Mouse (Mus musculus): ENCODE data around the gene Shox2. TPM values are rescaled to one million over a fixed set of nuclear protein-coding genes. Genes with fewer than 3 reads are reported as not detected.

The Shox2 gene
- total RNA-seq, 2 experiments from 2014 or later = 0.87 TPM; not detected in 1

DNA sequence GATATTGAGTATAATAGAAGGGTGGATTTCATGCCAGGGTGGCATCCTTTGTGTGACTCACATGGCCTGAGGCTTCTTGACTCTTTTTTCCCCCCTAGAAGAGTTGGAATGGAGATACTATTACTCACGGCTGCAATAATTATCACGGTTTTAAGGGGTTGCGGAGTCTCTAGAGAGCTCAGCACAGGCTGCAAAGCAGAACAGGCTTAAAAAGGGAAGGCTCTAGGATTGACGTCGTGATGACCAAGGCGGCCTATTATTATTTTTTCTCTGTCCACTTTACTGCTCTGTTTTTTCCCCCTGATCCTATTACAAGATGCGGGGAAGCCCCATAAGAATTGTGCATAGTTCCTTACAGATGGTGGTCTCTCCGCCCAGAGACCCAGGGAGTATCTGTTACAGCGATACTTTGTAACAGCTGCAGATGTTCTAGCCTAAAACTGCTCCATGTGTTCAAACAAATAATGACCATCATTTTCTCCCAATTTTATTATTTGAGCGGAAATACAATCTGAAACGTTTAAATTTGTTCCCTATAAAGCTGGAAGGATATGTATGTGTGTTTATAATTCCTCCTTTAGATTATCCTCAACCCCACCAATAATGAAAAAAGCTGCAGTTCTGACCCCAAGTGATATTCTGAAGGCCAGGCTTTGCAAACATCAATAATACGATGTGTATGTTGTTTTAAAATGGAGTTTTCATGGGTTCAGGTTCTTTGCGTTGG lies 4.5 kb downstream of the Shox2 start:
- no peak overlapping the region for H3K27ac ChIP-seq
- no peak overlapping the region for H3K4me3 ChIP-seq
- no peak for DNase-seq (ENCODE audit: low spot score in 2 of 2)
- TF ChIP-seq CTCF (conservative IDR thresholded peaks at IDR 0.05) = no peak

DNA sequence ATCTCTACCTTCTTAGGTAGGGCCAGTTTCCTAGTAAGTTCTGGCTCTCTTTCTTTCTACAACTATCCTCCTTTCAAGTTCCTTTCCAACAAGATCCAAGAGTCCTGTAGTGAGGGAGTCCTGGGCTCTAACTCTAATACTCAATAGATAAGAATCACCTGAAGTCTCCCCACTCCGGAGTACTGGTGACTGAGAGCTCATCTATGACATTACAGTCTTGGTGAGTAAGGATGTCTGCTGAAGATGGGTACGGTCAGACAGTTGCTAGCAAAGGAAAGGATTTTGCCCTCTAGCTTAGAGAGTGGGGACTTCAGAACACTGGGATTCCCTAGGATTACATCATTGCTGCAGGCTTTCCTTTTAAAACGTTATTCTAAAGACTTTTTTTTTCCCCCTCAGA lies 7.1 kb downstream of the Shox2 start:
- no peak for DNase-seq (ENCODE audit: low spot score in 2 of 2)
- H3K4me3 ChIP-seq = no peak overlapping the region
- no peak for TF ChIP-seq CTCF (conservative IDR thresholded peaks at IDR 0.05)
- H3K27ac ChIP-seq = no peak overlapping the region

DNA sequence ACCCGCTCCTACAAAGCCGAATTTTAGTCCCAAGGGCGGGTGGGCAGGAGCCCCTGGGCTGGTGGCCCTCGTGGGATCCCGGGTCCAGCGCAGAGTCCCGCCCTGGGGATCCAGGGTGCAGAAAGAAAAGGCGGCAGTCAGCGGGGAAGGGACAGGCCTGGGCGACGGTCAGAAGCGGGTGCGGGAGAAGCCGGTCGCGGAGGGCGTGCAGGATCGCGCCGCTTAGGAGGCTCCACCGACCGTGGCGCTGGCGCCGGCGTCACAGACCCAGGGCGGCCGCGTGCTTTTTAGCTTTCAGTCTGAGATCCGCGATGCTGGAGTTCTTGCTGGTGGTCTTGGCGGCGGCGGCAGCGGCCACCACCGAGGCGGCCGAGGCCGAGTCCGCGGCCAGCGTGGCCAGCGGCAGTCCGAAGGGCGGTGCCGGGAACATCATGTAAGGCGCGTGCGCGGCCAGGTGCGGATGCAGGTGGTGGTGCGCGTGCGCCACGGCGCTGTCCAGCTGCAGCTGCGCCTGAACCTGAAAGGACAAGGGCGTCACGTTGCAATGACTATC lies 8.1 kb downstream of the Shox2 start:
- Histone ChIP-seq H3K4me3 (no peak overlapping the region; the same call in 1 of the 2 replicates), H3K27ac (no peak overlapping the region)
- TF ChIP-seq CTCF (conservative IDR thresholded peaks at IDR 0.05) = no peak
- no peak for DNase-seq (ENCODE audit: low spot score in 2 of 2)

DNA sequence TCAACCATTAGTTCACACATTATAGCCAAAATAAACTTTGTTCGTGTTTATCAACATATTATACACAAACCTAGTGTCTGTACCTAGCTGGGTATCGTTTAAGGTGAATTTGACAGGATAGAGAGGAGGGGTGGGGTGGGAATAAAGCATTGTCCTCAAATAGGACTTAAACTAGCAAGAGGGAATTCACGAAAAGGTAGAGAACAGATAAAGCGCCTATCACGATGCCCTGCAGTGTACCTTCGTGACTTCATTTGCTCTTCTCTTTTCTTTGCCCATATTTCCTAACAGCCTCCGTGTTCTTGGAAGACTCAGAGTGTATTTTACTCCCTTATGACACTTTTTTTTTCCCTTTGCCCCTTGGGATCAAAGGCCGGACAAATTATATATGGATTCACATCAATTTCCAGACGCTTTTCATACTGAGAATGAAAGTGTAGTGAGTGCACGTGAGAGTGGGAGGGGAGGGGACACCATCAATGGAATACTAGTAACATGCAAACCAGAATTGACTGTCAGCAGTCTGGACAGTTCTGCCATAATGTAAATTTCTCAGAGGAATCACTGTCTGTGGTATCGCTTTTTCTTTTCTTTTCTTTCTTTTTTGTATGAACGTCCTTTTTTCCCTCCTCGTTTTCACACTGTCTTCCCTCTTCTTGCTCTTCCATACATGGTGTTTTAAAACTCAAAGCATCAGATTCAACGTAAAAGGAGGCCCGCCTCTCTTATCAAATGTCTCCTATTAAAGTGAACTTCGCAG lies 9.2 kb downstream of the Shox2 start:
- DNase-seq (ENCODE audit: low spot score in 2 of 2) = no peak
- H3K27ac ChIP-seq = no peak overlapping the region
- H3K4me3 ChIP-seq = no peak overlapping the region
- no peak for TF ChIP-seq CTCF (conservative IDR thresholded peaks at IDR 0.05)

DNA sequence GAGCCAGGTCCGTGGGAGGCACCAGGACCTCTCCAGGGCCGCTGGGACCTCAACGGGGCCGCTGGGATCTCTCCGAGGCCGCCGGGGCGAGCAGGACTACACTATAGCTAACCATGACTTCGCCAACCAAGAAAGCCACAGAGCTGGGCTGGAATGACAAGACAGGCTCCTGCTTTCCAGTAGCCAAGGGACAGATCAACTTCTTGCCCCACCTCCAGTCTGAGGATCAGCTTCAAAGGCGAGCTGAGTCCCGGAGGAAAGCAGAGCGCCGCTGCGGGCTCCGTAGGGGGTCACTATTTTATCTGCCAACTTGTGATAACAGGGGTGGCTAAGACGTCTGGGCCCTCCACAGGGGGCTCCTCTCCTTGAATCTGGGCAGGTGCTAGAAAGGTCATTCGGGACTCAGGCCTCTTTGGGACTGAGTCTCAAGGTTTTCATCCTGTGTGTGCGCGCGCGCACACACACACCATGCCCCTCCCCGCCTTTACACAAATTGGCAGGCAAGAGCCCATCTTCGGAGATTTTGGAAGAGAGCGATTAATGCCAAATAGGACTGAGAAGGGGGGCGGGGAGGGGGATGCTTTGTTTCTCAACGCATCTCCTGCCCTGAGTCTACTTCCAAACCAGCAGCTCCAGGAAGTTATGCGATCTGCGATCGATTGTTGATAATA lies 10.8 kb downstream of the Shox2 start:
- no peak for DNase-seq (ENCODE audit: low spot score in 2 of 2)
- Histone ChIP-seq H3K4me3 (no peak overlapping the region), H3K27ac (no peak overlapping the region)
- no peak for TF ChIP-seq CTCF (conservative IDR thresholded peaks at IDR 0.05)

DNA sequence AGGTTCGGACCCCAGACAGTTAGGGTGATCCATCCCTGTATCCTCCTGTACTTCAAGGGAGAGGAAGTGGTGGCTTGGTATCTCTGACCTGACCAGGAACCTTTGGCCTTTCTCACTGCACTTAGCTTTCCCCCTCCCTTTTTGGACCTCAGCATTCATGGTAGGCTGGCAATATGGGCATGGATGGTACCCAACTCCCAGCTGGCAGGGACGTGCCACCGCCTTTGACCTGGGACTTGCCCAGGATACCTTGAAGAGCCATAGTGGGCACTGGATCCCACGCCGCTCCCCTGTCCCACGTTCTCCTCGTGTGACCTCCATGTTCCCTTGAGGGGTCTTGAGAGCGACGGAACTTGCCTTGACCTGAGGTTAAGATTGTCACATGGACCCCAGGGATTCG lies 11.3 kb downstream of the Shox2 start:
- TF ChIP-seq CTCF (conservative IDR thresholded peaks at IDR 0.05) = no peak

DNA sequence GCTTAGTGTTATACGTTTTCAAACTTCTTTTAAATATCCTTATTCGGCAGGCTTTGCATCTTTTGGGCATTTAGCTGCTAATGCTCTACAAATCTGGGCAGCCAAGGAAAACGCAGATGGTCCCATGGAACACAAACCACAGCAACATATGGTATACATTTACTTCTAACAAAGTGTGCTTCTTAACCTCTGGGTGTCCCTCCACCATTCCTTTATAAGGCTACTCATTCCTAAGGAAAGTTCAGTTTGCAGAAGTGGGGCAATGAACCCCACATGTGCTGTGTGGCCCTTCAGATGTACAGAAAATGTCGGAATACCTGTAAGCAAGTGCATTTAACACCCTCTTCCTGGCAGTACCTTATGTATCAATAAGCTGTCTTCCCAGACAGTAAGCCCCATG lies 14.1 kb downstream of the Shox2 start:
- DNase-seq (ENCODE audit: low spot score in 2 of 2) = no peak
- TF ChIP-seq CTCF (conservative IDR thresholded peaks at IDR 0.05) = no peak
- Histone ChIP-seq H3K27ac (no peak overlapping the region), H3K4me3 (no peak overlapping the region)

More for the DNA sequence above, 11.3 kb downstream of the Shox2 start:
- Histone ChIP-seq H3K27ac (no peak overlapping the region), H3K4me3 (no peak overlapping the region)
- no peak for DNase-seq (ENCODE audit: low spot score in 2 of 2)

DNA sequence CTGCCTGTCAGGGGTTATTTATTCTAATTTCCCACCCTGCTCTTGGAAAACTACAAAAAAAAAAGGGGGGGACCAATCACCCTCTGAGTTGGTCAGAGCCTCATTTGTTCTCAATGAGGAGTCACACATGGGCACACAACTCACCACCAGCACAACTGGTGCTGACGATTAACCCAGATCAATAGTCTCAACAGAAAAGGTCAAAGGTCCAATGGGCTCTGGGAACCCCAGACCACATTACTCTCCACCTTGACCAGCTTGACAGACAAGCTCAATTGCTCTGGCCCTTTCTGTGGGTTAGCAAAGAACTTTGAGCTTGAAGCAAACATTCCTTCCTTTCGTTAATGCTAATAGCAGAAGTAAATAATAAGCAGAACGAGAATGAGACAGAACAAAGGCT lies 16.7 kb downstream of the Shox2 start:
- DNase-seq (ENCODE audit: low spot score in 2 of 2) = no peak

DNA sequence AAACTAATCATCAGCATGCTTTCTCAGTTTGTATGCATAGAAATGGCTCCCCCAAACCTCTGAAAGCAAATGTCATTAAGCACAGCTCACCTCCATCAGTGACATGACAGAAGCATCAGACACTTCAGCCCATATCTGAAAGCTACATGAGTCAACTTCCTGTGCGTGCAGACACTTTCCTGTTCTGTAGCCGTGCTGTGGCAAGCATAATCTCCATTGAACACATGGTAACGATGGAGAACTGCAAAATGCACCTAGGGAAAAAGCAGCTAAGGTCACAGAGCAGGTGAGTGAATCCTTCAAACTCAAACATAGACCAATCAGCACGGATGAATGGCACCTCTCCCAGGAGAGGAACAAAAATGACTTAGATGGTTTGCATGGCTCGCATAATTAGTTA lies 21.6 kb downstream of the Shox2 start:
- Histone ChIP-seq H3K4me3 (no peak overlapping the region), H3K27ac (no peak overlapping the region)
- TF ChIP-seq CTCF (conservative IDR thresholded peaks at IDR 0.05) = no peak
- DNase-seq (ENCODE audit: low spot score in 2 of 2) = no peak

More for the DNA sequence above, 16.7 kb downstream of the Shox2 start:
- no peak overlapping the region for H3K4me3 ChIP-seq
- no peak overlapping the region for H3K27ac ChIP-seq
- no peak for TF ChIP-seq CTCF (conservative IDR thresholded peaks at IDR 0.05)

DNA sequence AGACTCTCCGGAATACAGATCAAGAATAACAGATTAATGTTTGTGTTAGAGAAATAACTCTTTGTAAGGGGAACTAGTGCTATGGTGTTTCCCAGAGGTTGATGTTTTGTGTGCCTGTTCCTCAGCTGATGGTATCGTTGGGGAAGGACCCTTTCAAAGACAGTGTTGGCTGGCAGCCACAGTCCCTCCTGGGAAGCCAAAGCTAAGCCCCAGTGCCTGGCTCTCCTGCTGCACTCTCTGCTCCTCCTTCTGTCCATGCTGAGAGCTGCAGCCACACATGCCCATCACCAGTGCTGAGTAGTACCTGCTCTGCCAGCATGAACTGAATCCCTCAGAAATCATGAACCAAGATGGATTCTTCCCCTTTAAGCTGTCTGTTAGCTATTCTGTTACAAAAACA lies 26.4 kb downstream of the Shox2 start:
- no peak overlapping the region for H3K4me3 ChIP-seq
- no peak overlapping the region for H3K27ac ChIP-seq
- DNase-seq (ENCODE audit: low spot score in 2 of 2) = no peak
- no peak for TF ChIP-seq CTCF (conservative IDR thresholded peaks at IDR 0.05)

DNA sequence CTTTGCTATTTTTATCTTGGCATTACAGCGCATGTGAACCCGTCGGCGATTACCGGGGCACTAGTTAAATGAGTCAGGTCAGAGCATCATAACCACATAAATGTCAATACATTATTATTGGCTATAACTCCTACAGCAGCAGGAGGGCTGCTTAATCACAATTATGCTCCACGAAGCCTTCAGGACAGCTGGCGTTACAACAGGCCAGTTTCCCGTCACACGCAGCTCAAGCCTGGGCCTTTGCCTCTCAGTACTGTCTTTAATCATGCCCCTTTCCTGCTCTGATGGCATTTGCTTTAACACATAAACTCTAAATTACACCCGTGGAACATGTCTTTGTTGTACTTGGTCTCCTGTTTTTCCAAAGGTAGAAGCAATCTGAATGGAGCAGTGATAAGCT lies 41.9 kb downstream of the Shox2 start:
- H3K4me3 ChIP-seq = no peak overlapping the region
- no peak for DNase-seq (ENCODE audit: low spot score in 2 of 2)
- H3K27ac ChIP-seq = no peak overlapping the region
- TF ChIP-seq CTCF (conservative IDR thresholded peaks at IDR 0.05) = no peak

DNA sequence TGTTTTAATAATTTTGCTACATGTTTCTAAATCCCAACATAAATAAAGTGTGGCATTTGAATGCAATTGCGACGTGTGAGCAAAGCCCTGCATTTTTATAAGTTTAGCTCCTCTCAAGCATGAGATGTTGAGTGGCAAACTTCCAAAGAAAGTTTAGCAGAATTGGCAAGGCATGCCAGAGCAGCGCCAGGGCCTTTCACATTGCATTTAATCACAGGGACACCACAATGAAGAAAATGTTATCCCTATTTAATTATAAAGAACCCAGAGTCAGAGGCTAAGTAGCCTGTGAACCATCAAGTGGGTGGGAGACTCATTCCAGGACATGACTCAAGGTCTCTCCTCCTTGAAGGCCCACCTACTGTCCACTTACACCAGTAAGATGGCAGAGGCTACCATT lies 59.1 kb downstream of the Shox2 start:
- H3K27ac ChIP-seq = no peak overlapping the region
- H3K4me3 ChIP-seq = no peak overlapping the region
- DNase-seq (ENCODE audit: low spot score in 2 of 2) = no peak
- TF ChIP-seq CTCF (conservative IDR thresholded peaks at IDR 0.05) = no peak

Other genes starting within 250 kb of the Shox2 start
- 10 to 100 TPM; 40.2 to 41.5 TPM for gene Rsrc1, start 381 bp downstream of the Shox2 start, total RNA-seq (2021)